Mouse (Mus musculus) forelimb bud, embryonic 11.5 days (tissue): ENCODE measurements around the gene Rsl24d1.
"Not testable (repeated sequence)": the region's sequence is repeated elsewhere in the genome, so short reads cannot be mapped to it uniquely, and the experiment has no call there.

Source experiments
- DNase-seq: peaks from one replicate; pipeline ENCODE4 v3.0.0-alpha.2; 2012; ENCODE audit warnings: low read depth, low spot score

Rsl24d1 gene

GRCm38 (mm10) chr9:73102181-73102580 is 11.0 kb upstream of the Rsl24d1 start, which contains the start of gene Gm20509:
Gm20509 (plus strand) TSS chr9:73102470.
- DNase-seq = no peak

DNA sequence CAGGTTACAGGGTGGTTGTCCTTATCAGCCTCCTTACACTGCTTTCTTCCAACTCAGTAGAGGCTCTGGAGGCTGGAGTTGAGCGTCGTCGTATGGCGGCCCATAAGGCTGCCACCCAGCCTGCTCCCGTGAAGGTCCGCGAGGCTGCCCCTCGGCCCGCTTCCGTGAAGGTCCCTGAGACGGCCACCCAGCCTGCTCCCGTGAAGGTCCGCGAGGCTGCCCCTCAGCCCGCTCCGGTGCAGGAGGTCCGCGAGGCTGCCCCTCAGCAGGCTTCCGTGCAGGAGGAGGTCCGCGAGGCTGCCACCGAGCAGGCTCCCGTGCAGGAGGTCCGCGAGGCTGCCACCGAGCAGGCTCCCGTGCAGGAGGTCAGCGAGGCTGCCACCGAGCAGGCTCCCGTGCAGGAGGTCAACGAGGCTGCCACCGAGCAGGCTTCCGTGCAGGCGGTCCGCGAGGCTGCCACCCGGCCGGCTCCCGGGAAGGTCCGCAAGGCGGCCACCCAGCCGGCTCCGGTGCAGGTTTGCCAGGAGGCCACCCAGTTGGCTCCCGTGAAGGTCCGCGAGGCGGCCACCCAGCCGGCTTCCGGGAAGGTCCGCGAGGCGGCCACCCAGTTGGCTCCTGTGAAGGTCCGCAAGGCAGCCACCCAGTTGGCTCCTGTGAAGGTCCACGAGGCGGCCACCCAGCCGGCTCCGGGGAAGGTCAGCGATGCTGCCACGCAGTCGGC is 9.9 kb upstream of the Rsl24d1 start:
- DNase-seq = peak; percentile 34

DNA sequence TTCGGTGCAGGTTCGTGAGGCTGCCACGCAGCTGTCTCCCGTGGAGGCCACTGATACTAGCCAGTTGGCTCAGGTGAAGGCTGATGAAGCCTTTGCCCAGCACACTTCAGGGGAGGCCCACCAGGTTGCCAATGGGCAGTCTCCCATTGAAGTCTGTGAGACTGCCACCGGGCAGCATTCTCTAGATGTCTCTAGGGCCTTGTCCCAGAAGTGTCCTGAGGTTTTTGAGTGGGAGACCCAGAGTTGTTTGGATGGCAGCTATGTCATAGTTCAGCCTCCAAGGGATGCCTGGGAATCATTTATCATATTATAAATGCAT is 9.4 kb upstream of the Rsl24d1 start:
- DNase-seq = no peak

DNA sequence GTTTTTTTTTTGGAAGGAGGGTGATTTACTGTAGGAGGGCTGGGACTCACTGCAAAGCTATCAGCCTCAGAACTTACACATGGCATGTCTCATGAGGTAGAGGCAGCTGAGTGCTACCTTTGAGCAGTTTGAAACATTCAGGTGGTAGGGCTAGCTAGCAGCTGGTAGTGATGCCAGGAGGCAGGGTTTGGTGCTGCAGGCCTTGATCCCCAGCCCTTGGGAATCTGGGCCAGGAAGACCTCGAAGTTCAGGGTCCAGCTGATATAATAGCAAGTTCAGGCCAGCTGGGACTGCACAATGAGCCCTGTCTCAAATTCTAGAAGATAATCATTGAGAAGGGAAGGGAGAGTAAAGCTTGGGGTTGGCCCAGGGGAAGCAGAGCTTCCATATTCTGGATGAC is 8.1 kb upstream of the Rsl24d1 start:
- no peak for DNase-seq

DNA sequence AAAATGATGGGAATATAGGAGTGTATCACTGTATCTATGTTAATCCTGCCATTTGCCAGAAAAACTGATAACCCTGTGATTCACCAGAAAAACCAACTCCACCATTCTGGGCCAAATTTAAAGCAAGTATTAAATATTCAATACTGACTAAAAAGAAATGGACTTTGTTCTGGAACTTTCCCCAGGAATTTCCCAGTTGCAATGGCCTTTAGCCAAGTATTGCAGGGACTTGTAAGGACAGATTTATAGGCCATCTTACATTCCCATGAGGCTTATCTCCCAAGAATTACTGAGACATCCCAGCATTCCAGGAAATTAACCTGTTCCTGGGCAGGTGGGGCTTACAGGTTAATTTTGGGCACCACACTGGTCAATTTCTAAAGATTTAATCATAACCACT is 7.5 kb upstream of the Rsl24d1 start:
- DNase-seq = no peak

GRCm38 (mm10) chr9:73116704-73117103 is 3.5 kb downstream of the Rsl24d1 start:
- not testable (repeated sequence) for DNase-seq

GRCm38 (mm10) chr9:73118012-73118411 is 4.8 kb downstream of the Rsl24d1 start:
- no peak for DNase-seq

DNA sequence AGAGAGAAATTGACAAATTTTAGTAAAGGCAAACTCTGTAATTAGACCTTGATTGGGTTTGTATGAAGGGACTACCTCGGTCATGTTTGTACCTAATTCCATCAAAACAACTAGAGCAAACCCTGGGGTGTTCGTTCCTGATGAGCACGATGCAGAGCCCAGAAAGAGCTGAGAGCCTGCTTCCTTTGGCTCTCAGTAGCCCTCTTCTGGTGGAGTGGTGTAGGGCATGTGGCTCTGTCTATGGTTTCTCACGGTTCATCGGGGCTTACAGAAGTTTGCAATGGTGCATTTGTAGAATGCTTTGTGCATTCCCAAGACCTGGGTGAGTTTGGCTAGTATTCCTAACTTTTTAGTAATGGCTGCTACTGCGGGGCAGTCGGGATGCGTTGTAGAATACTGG is 8.5 kb downstream of the Rsl24d1 start:
- DNase-seq = no peak

DNA sequence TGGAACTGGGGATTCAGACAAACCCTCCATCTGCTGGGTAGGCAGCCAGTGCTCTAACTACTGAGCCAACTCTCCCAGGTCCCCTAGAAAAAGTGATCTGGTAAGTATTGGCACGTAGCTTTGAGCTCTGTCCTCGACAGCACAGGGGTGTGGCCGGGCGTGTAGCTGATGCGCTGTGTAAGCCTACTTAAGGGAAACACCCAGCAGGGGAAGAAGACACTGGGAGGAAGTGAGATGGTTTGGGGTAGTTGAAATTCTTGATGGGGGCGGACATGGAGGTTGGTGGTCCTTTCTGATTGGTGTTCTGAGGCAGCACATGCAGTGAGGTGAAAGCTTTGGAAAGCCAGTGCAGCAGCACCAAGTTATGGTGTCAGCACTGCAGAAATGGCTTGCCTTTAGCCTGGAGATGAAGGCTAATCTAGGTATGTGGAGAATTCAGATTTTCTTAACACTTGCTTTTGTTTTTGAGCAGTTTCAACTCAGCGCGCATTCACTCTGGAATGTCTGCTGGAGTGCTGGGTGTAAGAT is 11.9 kb downstream of the Rsl24d1 start:
- DNase-seq = no peak

DNA sequence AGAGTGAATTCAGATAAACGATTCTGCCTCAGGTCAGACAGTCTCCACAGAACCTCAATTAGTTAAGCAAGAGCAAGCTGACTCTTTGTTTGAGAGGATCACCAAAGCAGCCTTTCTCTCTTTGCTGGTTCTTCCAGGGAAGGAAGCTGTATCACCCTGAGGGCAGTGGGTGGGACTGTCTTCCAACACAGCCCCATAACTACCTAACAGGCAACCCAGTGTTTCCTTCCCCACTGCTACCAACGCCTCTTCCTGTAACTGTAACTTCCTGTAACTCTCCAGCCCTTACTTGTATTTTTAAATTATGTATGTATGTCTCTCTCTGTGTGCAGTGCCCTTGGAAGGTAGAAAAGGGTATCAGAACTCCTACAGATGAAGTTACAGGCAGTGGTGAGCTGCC is 14.2 kb downstream of the Rsl24d1 start:
- DNase-seq = no peak

- DNase-seq = no peak
Measured at GRCm38 (mm10) chr9:73129875-73130274, 16.6 kb downstream of the Rsl24d1 start.

DNA sequence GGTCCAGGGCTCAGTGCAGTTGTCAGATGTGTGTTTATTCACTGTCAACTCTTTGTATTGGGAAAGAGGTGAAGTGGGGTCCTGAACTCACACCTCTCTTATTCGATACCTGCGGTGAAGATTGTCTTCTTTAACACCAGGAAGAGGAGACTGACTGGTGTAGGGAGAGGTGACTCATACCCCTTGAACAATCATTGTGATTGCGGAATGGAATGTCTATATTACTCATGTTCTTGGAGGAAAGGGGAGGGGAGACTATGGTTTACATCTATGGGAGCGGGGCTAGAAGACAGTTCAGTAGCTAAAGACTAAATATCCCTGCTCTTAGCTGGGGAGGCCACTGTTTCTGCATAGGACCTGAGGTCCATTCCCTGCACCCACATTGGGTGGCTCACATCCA is 17.3 kb downstream of the Rsl24d1 start:
- DNase-seq = no peak

- no peak for DNase-seq
Measured at GRCm38 (mm10) chr9:73137341-73137886, 24.2 kb downstream of the Rsl24d1 start.

- DNase-seq = no peak
Measured at GRCm38 (mm10) chr9:73154347-73154746, 41.1 kb downstream of the Rsl24d1 start.

GRCm38 (mm10) chr9:73157968-73158367 is 44.7 kb downstream of the Rsl24d1 start:
- DNase-seq = no peak

- DNase-seq = peak; percentile 43
Measured at GRCm38 (mm10) chr9:73159265-73159664, 46.0 kb downstream of the Rsl24d1 start.

DNA sequence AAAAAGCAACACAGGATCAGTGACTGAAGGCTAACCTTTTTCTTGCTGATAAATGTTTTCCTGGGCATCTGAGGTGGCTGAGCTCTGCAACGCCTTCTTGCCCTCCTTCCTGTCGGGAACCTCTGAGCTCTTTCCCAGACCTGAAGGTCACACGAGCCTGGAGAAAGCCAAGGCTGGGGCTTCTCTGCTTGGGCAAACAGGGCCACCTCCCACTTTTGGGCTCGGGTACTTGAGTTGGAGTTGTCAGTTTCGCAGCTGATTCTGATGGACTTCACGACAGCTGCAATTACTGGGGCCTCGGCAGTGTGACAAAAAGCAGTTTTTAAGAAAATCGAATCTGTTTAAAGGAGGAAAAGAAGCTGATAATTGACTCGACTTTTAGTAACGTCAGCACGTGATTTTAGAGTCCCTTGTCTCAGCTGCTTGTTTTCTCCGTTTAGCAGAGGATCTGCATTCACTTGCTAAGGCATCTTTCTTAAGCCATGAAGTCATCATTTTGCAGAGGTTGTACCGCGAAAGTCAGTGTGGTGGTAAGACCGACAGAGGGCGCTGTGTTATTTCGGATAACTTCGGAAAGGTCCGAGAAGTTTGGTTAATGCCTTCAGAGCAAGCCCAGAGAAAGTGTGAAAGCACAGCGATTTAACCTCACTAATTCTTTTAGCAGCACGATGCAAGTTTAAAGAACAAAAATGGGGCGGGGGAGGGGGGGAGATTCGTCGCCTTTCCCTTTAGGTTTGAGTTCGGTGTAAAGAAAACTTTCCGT is 49.5 kb downstream of the Rsl24d1 start:
- DNase-seq = peak; percentile 90

- no peak for DNase-seq
Measured at GRCm38 (mm10) chr9:73165631-73166030, 52.4 kb downstream of the Rsl24d1 start.
